ENCODE assay signal across 14 mouse cellular contexts in genomic region chr13:106738011-106738410, GRCm38 (mm10).
"Had no signal": no experiment of that assay in that cellular context is flagged by ENCODE, and none has a peak within 500 bp of the region (broad histone marks: within the 10 kb centered on the region; RNA-seq: fewer than 3 reads in every experiment).

No protein-coding gene starts in this region.

- H3K27me3 ChIP-seq: lung, embryonic 15.5 days; megakaryocyte, embryonic 14.5 days; midbrain, embryonic 15.5 days had no signal

- H3K4me1 ChIP-seq: limb, embryonic 10.5 days; lung, embryonic 15.5 days; midbrain, embryonic 15.5 days had no signal

- H3K9ac ChIP-seq: lung, embryonic 15.5 days; midbrain, embryonic 15.5 days had no signal

- H3K4me2 ChIP-seq: lung, embryonic 15.5 days; midbrain, embryonic 11.5 days; midbrain, embryonic 15.5 days had no signal

- H3K36me3 ChIP-seq: limb, embryonic 10.5 days; lung, embryonic 15.5 days; midbrain, embryonic 15.5 days had no signal

- H3K9me3 ChIP-seq: limb, embryonic 10.5 days; lung, embryonic 15.5 days; midbrain, embryonic 15.5 days had no signal

- H3K27ac ChIP-seq: layer of hippocampus, adult 2 months; left cerebral cortex, adult 2 months; limb, embryonic 10.5 days; lung, embryonic 15.5 days; macrophage; midbrain, embryonic 15.5 days; stomach, postnatal 0 days had no signal

- DNase-seq: kidney, adult 18-20 months; kidney, postnatal 10 days; kidney, postnatal 4 days; lung, postnatal 14 days; right cerebral cortex, postnatal 25 days had no signal

- ATAC-seq: midbrain, embryonic 15.5 days had no signal

- H3K4me3 ChIP-seq: layer of hippocampus, adult 2 months; left cerebral cortex, adult 2 months; limb, embryonic 10.5 days; lung, embryonic 15.5 days; midbrain, embryonic 15.5 days had no signal
